Mouse (Mus musculus): ENCODE data around the gene Spock2. TPM values are rescaled to one million over a fixed set of nuclear protein-coding genes. Genes with fewer than 3 reads are reported as not detected.
A peak's percentile ranks its signal among the peaks of the same experiment; 100 is the strongest.
"Not testable (repeated sequence)": the region's sequence is repeated elsewhere in the genome, so short reads cannot be mapped to it uniquely, and the experiment has no call there.

Spock2 gene
- polyA plus RNA-seq, 1 experiment from 2014 or later, result 10.8 TPM

GRCm38 (mm10) chr10:60130504-60130903 is 24.5 kb downstream of the Spock2 start:
- Histone ChIP-seq H3K9ac (no peak overlapping the region), H3K27ac (no peak overlapping the region), H3K36me3 (no peaks in the 10 kb centered on the region), H3K9me3 (no peaks in the 10 kb centered on the region), H3K4me1 (peaks cover 18% of the 10 kb centered on the region), H3K4me3 (no peak overlapping the region), H3K27me3 (no peaks in the 10 kb centered on the region), H3K4me2 (replicated peaks) (no peak overlapping the region)
- 83% methylated on average over 4 of the region's 4 CpGs for WGBS
- ATAC-seq (ENCODE audit: insufficient number of reproducible peaks, insufficient read depth, low FRiP score, low TSS enrichment), result no peak

- Histone ChIP-seq H3K36me3 (no peaks in the 10 kb centered on the region), H3K4me2 (replicated peaks) (peak overlapping the region; percentile 22), H3K27ac (peak overlapping the region; percentile 60), H3K9me3 (no peaks in the 10 kb centered on the region), H3K9ac (no peak overlapping the region), H3K4me3 (no peak overlapping the region), H3K27me3 (no peaks in the 10 kb centered on the region), H3K4me1 (peaks cover 12% of the 10 kb centered on the region)
- 18% methylated on average over 6 of the region's 6 CpGs for WGBS
- no peak for ATAC-seq (ENCODE audit: insufficient number of reproducible peaks, insufficient read depth, low FRiP score, low TSS enrichment)
Measured at GRCm38 (mm10) chr10:60133501-60133900, 27.5 kb downstream of the Spock2 start.

GRCm38 (mm10) chr10:60134201-60134600 is 28.2 kb downstream of the Spock2 start:
- peaks cover 12% of the 10 kb centered on the region for H3K4me1 ChIP-seq
- 0 out of 2 replicates have a peak overlapping the region, but pooled peaks have one; percentile 22 for H3K4me2 ChIP-seq (replicated peaks)
- no peaks in the 10 kb centered on the region for H3K36me3 ChIP-seq
- no peak; the same call in 1 of the 2 replicates for ATAC-seq (ENCODE audit: insufficient number of reproducible peaks, insufficient read depth, low FRiP score, low TSS enrichment)
- no peak overlapping the region for H3K4me3 ChIP-seq
- H3K27me3 ChIP-seq, result no peaks in the 10 kb centered on the region
- WGBS, result 45% methylated on average over 9 of the region's 9 CpGs
- H3K9me3 ChIP-seq, result no peaks in the 10 kb centered on the region
- no peak overlapping the region for H3K9ac ChIP-seq
- H3K27ac ChIP-seq, result no peak overlapping the region; the same call in 1 of the 2 replicates

GRCm38 (mm10) chr10:60136010-60136409 is 30.0 kb downstream of the Spock2 start:
- not testable (repeated sequence) for H3K9me3 ChIP-seq; H3K4me3 ChIP-seq; H3K27ac ChIP-seq; ATAC-seq (ENCODE audit: insufficient number of reproducible peaks, insufficient read depth, low FRiP score, low TSS enrichment); H3K4me2 ChIP-seq (replicated peaks); H3K9ac ChIP-seq; H3K27me3 ChIP-seq; H3K36me3 ChIP-seq
- peaks cover 12% of the 10 kb centered on the region for H3K4me1 ChIP-seq
- 32% methylated on average over 1 of the region's 1 CpGs for WGBS

- no peaks in the 10 kb centered on the region for H3K36me3 ChIP-seq
- H3K9ac ChIP-seq, result no peak overlapping the region
- no peak overlapping the region for H3K27ac ChIP-seq
- H3K9me3 ChIP-seq, result no peaks in the 10 kb centered on the region
- no peak overlapping the region for H3K4me2 ChIP-seq (replicated peaks)
- WGBS, result 71% methylated on average over 7 of the region's 7 CpGs
- no peak overlapping the region for H3K4me3 ChIP-seq
- ATAC-seq (ENCODE audit: insufficient number of reproducible peaks, insufficient read depth, low FRiP score, low TSS enrichment), result no peak
- H3K27me3 ChIP-seq, result no peaks in the 10 kb centered on the region
- peaks cover 12% of the 10 kb centered on the region for H3K4me1 ChIP-seq
Measured at GRCm38 (mm10) chr10:60136935-60137334, 30.9 kb downstream of the Spock2 start.

- no peak overlapping the region for H3K9ac ChIP-seq
- no peak overlapping the region for H3K27ac ChIP-seq
- no peaks in the 10 kb centered on the region for H3K27me3 ChIP-seq
- ATAC-seq (ENCODE audit: insufficient number of reproducible peaks, insufficient read depth, low FRiP score, low TSS enrichment), result no peak
- 93% methylated on average over 5 of the region's 5 CpGs for WGBS
- peaks cover 5% of the 10 kb centered on the region for H3K4me1 ChIP-seq
- no peak overlapping the region for H3K4me2 ChIP-seq (replicated peaks)
- H3K4me3 ChIP-seq, result no peak overlapping the region
- H3K36me3 ChIP-seq, result no peaks in the 10 kb centered on the region
- no peaks in the 10 kb centered on the region for H3K9me3 ChIP-seq
Measured at GRCm38 (mm10) chr10:60138680-60139079, 32.7 kb downstream of the Spock2 start.

- Histone ChIP-seq H3K9ac (no peak overlapping the region), H3K9me3 (no peaks in the 10 kb centered on the region), H3K36me3 (no peaks in the 10 kb centered on the region), H3K27ac (no peak overlapping the region), H3K27me3 (no peaks in the 10 kb centered on the region), H3K4me3 (no peak overlapping the region), H3K4me1 (no peaks in the 10 kb centered on the region), H3K4me2 (replicated peaks) (no peak overlapping the region)
- 83% methylated on average over 4 of the region's 4 CpGs for WGBS
- ATAC-seq (ENCODE audit: insufficient number of reproducible peaks, insufficient read depth, low FRiP score, low TSS enrichment), result no peak
Measured at GRCm38 (mm10) chr10:60140751-60141150, 34.7 kb downstream of the Spock2 start.

GRCm38 (mm10) chr10:60141656-60142160 is 35.7 kb downstream of the Spock2 start:
- H3K4me1 ChIP-seq, result no peaks in the 10 kb centered on the region
- H3K9ac ChIP-seq, result no peak overlapping the region
- ATAC-seq (ENCODE audit: insufficient number of reproducible peaks, insufficient read depth, low FRiP score, low TSS enrichment), result no peak
- H3K4me2 ChIP-seq (replicated peaks), result no peak overlapping the region
- H3K27ac ChIP-seq, result no peak overlapping the region
- no peak overlapping the region for H3K4me3 ChIP-seq
- H3K9me3 ChIP-seq, result no peaks in the 10 kb centered on the region
- 77% methylated on average over 2 of the region's 3 CpGs for WGBS
- no peaks in the 10 kb centered on the region for H3K36me3 ChIP-seq
- H3K27me3 ChIP-seq, result no peaks in the 10 kb centered on the region

GRCm38 (mm10) chr10:60147510-60148047 is 41.6 kb downstream of the Spock2 start:
- 65% methylated on average over 10 of the region's 10 CpGs for WGBS
- not testable (repeated sequence) for H3K36me3 ChIP-seq; ATAC-seq (ENCODE audit: insufficient number of reproducible peaks, insufficient read depth, low FRiP score, low TSS enrichment); H3K27me3 ChIP-seq; H3K27ac ChIP-seq; H3K9me3 ChIP-seq; H3K4me3 ChIP-seq; H3K4me1 ChIP-seq; H3K9ac ChIP-seq; H3K4me2 ChIP-seq (replicated peaks)

- ATAC-seq (ENCODE audit: insufficient number of reproducible peaks, insufficient read depth, low FRiP score, low TSS enrichment), result 0 out of 2 replicates have a peak, but pooled peaks have one; percentile 58
- H3K36me3 ChIP-seq, result no peaks in the 10 kb centered on the region
- no peak overlapping the region for H3K4me3 ChIP-seq
- no peak overlapping the region for H3K27ac ChIP-seq
- H3K9me3 ChIP-seq, result no peaks in the 10 kb centered on the region
- H3K9ac ChIP-seq, result no peak overlapping the region
- WGBS, result 4% methylated on average over 5 of the region's 5 CpGs
- H3K4me2 ChIP-seq (replicated peaks), result no peak overlapping the region
- H3K27me3 ChIP-seq, result no peaks in the 10 kb centered on the region
- no peaks in the 10 kb centered on the region for H3K4me1 ChIP-seq
Measured at GRCm38 (mm10) chr10:60148087-60148486, 42.1 kb downstream of the Spock2 start.

- Histone ChIP-seq H3K9me3 (no peaks in the 10 kb centered on the region), H3K4me3 (no peak overlapping the region)
Measured at GRCm38 (mm10) chr10:60151107-60151663, 45.2 kb downstream of the Spock2 start.

GRCm38 (mm10) chr10:60156016-60156415 is 50.0 kb downstream of the Spock2 start:
- H3K4me3 ChIP-seq, result no peak overlapping the region
- no peaks in the 10 kb centered on the region for H3K36me3 ChIP-seq
- H3K27me3 ChIP-seq, result no peaks in the 10 kb centered on the region
- H3K27ac ChIP-seq, result no peak overlapping the region
- H3K4me2 ChIP-seq (replicated peaks), result no peak overlapping the region
- H3K4me1 ChIP-seq, result no peaks in the 10 kb centered on the region
- no peaks in the 10 kb centered on the region for H3K9me3 ChIP-seq
- no peak overlapping the region for H3K9ac ChIP-seq
- ATAC-seq (ENCODE audit: insufficient number of reproducible peaks, insufficient read depth, low FRiP score, low TSS enrichment), result no peak

More at GRCm38 (mm10) chr10:60151107-60151663, 45.2 kb downstream of the Spock2 start:
- H3K4me1 ChIP-seq, result no peaks in the 10 kb centered on the region
- no peaks in the 10 kb centered on the region for H3K36me3 ChIP-seq
- H3K27me3 ChIP-seq, result no peaks in the 10 kb centered on the region
- ATAC-seq (ENCODE audit: insufficient number of reproducible peaks, insufficient read depth, low FRiP score, low TSS enrichment), result no peak
- 66% methylated on average over 6 of the region's 6 CpGs for WGBS
- no peak overlapping the region for H3K9ac ChIP-seq
- no peak overlapping the region for H3K27ac ChIP-seq
- H3K4me2 ChIP-seq (replicated peaks), result no peak overlapping the region
